8 mouse cellular contexts compared by ENCODE assay signal in the genomic region with DNA sequence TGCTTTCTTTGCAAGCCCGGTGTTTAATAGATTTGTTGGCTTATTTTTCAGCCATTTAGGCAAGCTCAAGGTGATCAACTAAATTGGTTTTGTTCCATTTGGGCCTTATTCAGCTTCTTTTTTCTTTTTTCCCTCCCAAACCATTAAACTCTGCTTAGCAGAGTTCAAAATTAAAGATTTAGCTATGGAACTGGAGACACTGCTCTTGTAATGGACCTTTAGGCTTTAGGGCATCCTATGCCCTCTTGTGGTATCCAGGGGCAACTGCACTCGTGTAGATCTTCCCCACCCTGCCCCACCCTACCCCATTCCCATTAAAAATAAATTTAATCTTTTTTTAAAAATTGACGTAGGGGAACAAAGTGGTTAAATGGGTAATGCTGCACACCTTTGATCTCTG. TPM values are rescaled to one million over a fixed set of nuclear protein-coding genes. Genes with fewer than 3 reads are reported as not detected.
DNase-seq lines count a peak whose midpoint lies in the region; ATAC-seq and TF ChIP-seq lines count a peak whose summit lies in the region.

No protein-coding gene starts in this region.

- WGBS in forebrain, embryonic 14.5 days, result 56% methylated on average over 3 of the region's 3 CpGs
- WGBS in intestine, postnatal 0 days, result 41% methylated on average over 3 of the region's 3 CpGs

- peak; percentile 46 for DNase-seq in cerebellum, adult 9-10 months
- no peak for DNase-seq in cerebellum, adult 8-10 months
- peak; percentile 54 for DNase-seq in R1 (ENCODE audit: low read depth, low spot score)
- peak; percentile 64 for DNase-seq in forebrain, embryonic 14.5 days (ENCODE audit: low spot score)
- peak; percentile 30 for DNase-seq in lung, postnatal 10 days
- DNase-seq in thymus, postnatal 4 days, result peak; percentile 26
- no peak for DNase-seq in layer of hippocampus, adult 8-10 months (ENCODE audit: low spot score in 2 of 2)

- no peaks in the 10 kb centered on the region for H3K27me3 ChIP-seq in forebrain, embryonic 14.5 days (replicated peaks; ENCODE audit: control insufficient read depth, insufficient read depth, low read length)
- H3K27me3 ChIP-seq in intestine, postnatal 0 days (replicated peaks; ENCODE audit: control insufficient read depth, insufficient read depth, low read length), result no peaks in the 10 kb centered on the region

- H3K9ac ChIP-seq in forebrain, embryonic 14.5 days (ENCODE audit: low read length), result no peak overlapping the region
- H3K9ac ChIP-seq in intestine, postnatal 0 days (ENCODE audit: low read depth, low read length), result no peak overlapping the region

- peaks cover 17% of the 10 kb centered on the region for H3K36me3 ChIP-seq in forebrain, embryonic 14.5 days (ENCODE audit: control insufficient read depth, insufficient read depth, low read length)
- peaks cover 14% of the 10 kb centered on the region; the same call in 1 of the 2 replicates for H3K36me3 ChIP-seq in intestine, postnatal 0 days (ENCODE audit: control insufficient read depth, insufficient read depth)

- H3K27ac ChIP-seq in forebrain, embryonic 14.5 days (ENCODE audit: low read depth, low read length), result no peak overlapping the region
- no peak overlapping the region for H3K27ac ChIP-seq in intestine, postnatal 0 days (ENCODE audit: low read depth, low read length)

- H3K4me1 ChIP-seq in forebrain, embryonic 14.5 days (ENCODE audit: control insufficient read depth, insufficient read depth, low read length), result peaks cover 16% of the 10 kb centered on the region
- no peaks in the 10 kb centered on the region for H3K4me1 ChIP-seq in intestine, postnatal 0 days (replicated peaks; ENCODE audit: control insufficient read depth, insufficient read depth, low read length)

- TF ChIP-seq CTCF in intestine, postnatal 0 days (IDR thresholded peaks at IDR 0.05; ENCODE audit: low read depth), result peak; percentile 75

- H3K9me3 ChIP-seq in forebrain, embryonic 14.5 days (replicated peaks; ENCODE audit: control insufficient read depth, low read length), result no peaks in the 10 kb centered on the region
- no peaks in the 10 kb centered on the region for H3K9me3 ChIP-seq in intestine, postnatal 0 days (ENCODE audit: control insufficient read depth)

- H3K4me3 ChIP-seq in forebrain, embryonic 14.5 days (ENCODE audit: low read depth, low read length), result 0 out of 2 replicates have a peak overlapping the region, but pooled peaks have one; percentile 91
- no peak overlapping the region for H3K4me3 ChIP-seq in intestine, postnatal 0 days (ENCODE audit: low read depth, low read length)

- peak overlapping the region; percentile 69 for H3K4me2 ChIP-seq in forebrain, embryonic 14.5 days (ENCODE audit: low read length)
- peak overlapping the region; percentile 21; the same call in 1 of the 2 replicates for H3K4me2 ChIP-seq in intestine, postnatal 0 days (replicated peaks; ENCODE audit: low read depth)

- no peak for ATAC-seq in forebrain, embryonic 14.5 days
- ATAC-seq in intestine, postnatal 0 days, result no peak

RNA-seq across cellular contexts. Expression of gene BC049762, which starts 2.5 kb away (rescaled TPM):
- 0.24 and 0.30 TPM in 2 replicates for polyA plus RNA-seq in forebrain, embryonic 14.5 days (2014; fragmentation: Nextera tagmentation; extraction: Ambion mirVana)
- 0.76 and 0.83 TPM in 2 replicates for polyA plus RNA-seq in intestine, postnatal 0 days (2015; fragmentation: Nextera tagmentation; extraction: Ambion mirVana)
- under 1 TPM in 1 of 4 experiments, not detected in 3; 0.87 TPM for total RNA-seq in layer of hippocampus, adult 8-10 months (2022)

RNA-seq across cellular contexts. Expression of gene Clk4, which starts 3.8 kb away (rescaled TPM):
- polyA plus RNA-seq in forebrain, embryonic 14.5 days (2014; fragmentation: Nextera tagmentation; extraction: Ambion mirVana), result 142 and 193 TPM in 2 replicates
- 47.5 and 51.6 TPM in 2 replicates for polyA plus RNA-seq in intestine, postnatal 0 days (2015; fragmentation: Nextera tagmentation; extraction: Ambion mirVana)
- total RNA-seq in layer of hippocampus, adult 8-10 months (2022), result 100 to 1,000 TPM; 121 to 149 (median 129) TPM

RNA-seq across cellular contexts. Expression of gene Col23a1, which starts 24.4 kb away (rescaled TPM):
- polyA plus RNA-seq in forebrain, embryonic 14.5 days (2014; fragmentation: Nextera tagmentation; extraction: Ambion mirVana), result 2.5 and 3.1 TPM in 2 replicates
- polyA plus RNA-seq in intestine, postnatal 0 days (2015; fragmentation: Nextera tagmentation; extraction: Ambion mirVana), result 4.6 and 4.9 TPM in 2 replicates
- total RNA-seq in layer of hippocampus, adult 8-10 months (2022), result 10 to 100 TPM in 1 of 4 experiments, 1 to 10 TPM in 3; 8.4 to 11.8 (median 9.5) TPM

RNA-seq across cellular contexts. Expression of gene Gm12569, which starts 45.1 kb away (rescaled TPM):
- polyA plus RNA-seq in forebrain, embryonic 14.5 days (2014; fragmentation: Nextera tagmentation; extraction: Ambion mirVana), result not detected in 2 replicates
- not detected in 2 replicates for polyA plus RNA-seq in intestine, postnatal 0 days (2015; fragmentation: Nextera tagmentation; extraction: Ambion mirVana)
- total RNA-seq in layer of hippocampus, adult 8-10 months (2022), result not detected

Comparison
In these comparisons a context has a peak if more than half of its experiments do, and no peak if none do; other contexts are left out.
1. DNase-seq: peak in cerebellum, adult 9-10 months (single experiment), R1 (single experiment), forebrain, embryonic 14.5 days (single experiment), lung, postnatal 10 days (single experiment) and thymus, postnatal 4 days (single experiment); none in cerebellum, adult 8-10 months (single experiment) and layer of hippocampus, adult 8-10 months (0 of 2).